Mouse (Mus musculus) cerebellum, adult 9-11 months (tissue): ENCODE measurements around the gene Tmem251.
A peak's percentile ranks its signal among the peaks of the same experiment; 100 is the strongest.

Experiments
- DNase-seq: peaks from one replicate; pipeline ENCODE4 v3.0.0; 2022

The Tmem251 gene

DNA sequence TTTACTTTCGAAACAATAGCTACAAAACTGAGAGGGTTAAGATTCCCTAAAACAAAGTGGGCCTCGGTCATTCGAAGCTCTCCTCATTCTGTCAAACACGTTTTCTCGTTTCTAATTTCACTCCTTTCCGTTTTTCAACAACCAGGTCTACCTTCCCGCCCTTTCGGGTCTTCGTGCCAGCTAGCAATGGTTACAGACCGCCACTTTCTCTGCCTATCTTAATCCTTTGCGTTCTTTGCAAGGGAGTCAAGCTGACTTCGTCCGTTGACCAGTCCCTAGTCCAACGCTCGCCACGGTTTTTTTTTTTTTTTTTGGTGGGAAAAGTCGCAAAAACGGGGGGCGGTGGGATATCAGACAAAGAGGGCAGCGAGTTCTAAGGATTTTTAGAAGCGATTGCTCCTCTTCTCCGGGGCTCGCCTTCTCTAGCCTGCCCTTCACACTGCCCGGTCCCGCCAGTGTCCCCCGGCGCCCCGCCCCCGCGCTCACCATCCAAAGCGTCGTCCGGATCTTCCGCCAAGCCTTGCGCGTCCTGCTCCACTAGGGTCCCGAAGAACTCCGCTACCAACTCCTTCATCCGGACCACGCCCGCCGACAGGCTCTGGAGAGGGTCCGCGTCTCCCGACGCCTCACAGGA lies 13.6 kb downstream of the Tmem251 start:
- DNase-seq = no peak

GRCm38 (mm10) chr12:102757689-102758402 lies 14.3 kb downstream of the Tmem251 start, which contains the start of the genes Gm28051, Gon7 and Ubr7:
Gene Gm28051 (minus strand): TSS chr12:102757765.
Gene Gon7 (minus strand): TSS chr12:102757803.
Gene Ubr7 (plus strand): TSS chr12:102757967.
- DNase-seq = peak; percentile 97

DNA sequence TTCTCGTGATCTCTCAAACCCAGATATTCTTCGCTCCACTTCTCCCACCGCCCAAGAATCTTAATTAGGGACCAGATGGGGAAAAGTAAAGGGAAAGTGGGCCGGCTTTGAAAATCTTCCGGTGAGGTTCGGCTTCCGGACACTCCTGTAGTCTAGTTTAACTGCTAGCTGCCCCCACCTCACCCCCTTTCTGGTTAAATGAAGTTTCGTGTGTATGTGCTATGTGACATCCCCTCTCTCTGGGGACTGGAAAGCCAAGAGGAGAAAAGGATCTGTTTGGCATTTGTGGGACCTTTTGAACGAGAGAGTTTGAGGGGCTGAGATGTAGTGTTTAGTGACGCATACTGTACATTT lies 14.8 kb downstream of the Tmem251 start, which contains the start of gene Gm20604:
TSS of gene Gm20604 (minus strand) at position 270 of the 354 bp plus-strand sequence.
- no peak for DNase-seq

DNA sequence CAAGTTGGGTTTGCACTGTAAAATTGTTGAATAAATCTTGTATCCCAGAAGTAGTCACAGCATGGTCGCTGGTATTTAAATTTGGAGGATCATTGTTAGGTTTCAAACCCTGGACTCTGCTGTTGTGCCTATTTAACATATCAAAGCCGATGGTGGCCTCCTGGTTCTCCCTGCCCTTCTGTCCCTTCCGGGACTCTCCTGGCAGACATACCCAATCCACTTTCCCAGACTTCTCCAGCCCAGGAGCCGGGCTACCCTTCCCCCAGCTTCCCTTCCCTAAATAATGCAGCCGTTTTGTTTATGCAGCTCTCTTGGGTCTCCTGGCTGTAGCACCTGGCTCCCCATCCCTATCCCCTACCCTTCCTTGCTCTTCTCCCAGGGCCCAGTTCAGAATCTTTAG lies 15.4 kb downstream of the Tmem251 start:
- peak; percentile 29 for DNase-seq

DNA sequence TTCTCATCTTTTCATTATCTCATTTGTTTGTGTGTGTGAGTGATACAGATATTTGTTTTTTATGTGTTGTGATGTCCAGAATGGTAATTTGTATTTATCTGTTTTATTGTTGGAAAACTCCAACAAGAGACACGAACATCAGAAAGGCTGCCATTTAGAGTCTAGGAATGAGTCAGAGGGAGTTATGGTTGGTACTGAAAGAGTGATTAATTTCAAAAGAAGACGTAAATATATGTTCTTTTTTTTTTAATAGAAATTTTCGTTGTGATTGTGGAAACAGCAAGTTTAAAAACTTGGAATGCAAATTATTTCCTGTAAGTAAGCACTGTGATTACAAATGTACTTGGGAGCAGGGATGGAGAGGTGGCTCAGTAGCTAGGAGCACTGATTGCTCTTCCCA lies 18.1 kb downstream of the Tmem251 start:
- DNase-seq = no peak

DNA sequence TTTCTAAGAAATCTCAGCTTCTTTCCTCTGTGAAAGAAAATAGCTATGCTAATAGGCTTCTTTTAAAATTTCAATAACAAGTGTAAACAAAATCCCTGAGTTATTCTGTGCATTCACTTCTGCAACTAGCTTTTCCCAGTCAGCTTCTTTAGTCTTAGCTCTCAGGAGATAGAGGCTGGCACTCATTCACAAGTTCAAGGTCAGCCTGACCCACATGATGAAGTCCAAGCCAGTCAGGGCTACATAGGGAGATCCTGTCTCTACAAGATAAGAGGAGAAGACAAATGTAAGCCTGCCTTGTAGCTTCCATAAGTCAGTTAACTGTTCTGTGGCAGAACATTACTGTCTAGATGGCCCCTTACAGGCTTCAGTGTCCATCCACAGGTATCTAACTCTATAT lies 20.1 kb downstream of the Tmem251 start:
- no peak for DNase-seq

DNA sequence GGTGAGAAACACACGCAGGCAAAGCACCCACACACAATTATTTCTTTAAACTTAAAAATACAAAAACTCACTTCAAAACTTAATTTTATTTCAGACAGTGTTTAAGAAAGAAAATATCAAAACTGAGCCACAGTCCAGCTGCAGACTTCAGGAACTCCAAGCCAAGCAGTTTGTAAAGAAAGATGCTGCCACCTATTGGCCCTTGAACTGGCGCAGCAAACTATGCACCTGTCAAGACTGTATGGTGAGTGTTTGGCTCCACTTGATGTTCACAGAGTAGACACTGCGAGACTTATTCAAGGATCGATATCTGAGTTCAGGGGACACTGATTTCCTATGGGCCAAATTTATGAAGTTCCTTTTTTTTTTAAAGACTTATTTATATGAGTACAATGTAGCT lies 25.4 kb downstream of the Tmem251 start:
- DNase-seq = no peak

- no peak for DNase-seq
Observed at GRCm38 (mm10) chr12:102771601-102772000, 28.0 kb downstream of the Tmem251 start.

DNA sequence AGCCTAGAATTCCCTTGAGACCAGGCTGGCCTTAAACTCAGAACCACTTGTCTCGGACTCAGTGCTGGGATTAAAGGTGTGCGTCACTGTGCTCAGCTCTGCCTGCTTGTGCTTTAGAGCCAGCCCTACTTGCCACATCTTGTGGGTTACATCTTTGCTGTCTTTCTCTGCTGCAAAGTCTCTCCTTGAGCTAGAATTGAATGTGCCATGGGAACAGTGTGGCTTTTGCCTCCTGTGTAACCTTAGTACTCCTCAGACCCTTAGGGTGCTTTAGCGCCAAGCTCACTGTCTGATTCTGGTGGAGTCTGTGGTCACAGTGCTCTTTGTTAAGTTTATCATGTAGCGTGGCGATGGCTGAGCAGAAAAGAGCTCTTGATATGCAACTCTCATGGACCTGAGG lies 29.1 kb downstream of the Tmem251 start:
- no peak for DNase-seq

DNA sequence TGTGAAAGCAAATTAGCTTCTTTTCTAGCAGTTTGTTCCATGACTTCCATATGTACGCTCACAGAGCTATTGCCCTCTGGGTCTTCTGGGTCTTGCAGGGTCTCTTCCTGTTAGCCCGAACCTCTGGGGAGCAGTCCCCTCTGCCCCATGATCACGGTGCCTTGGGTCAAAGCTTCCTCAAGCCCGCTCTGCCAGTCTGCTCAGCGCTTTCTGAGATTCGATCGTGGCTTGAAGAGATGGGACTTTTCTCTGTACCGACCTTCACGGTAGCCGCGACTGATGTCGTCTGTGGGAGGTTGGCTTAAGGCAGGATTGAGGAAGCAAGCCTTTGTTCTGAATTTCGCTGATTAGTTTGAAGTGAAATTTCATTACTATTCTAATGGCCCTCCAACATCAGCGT lies 32.5 kb downstream of the Tmem251 start:
- no peak for DNase-seq

GRCm38 (mm10) chr12:102778151-102778550 lies 34.6 kb downstream of the Tmem251 start:
- DNase-seq = peak; percentile 32

- DNase-seq = no peak
Observed at GRCm38 (mm10) chr12:102779452-102779851, 35.9 kb downstream of the Tmem251 start.

DNA sequence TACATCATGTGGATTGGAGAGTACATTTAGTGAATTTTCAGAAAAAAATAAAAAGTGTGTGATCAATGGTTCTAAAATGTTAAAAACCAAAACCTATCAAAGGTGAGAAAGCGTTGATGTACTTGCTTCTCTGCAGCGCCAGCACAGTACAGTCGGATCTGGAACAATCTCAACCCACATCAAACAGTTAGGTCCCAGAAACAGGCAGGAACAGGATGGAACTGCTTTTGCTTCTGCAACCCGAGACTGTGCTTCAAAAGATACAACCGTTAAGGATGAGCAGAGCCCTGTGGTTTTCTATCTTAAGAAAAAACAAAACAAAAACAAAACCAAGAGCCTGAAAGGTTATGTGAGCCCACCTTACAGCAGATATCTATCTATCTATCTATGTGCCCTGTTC lies 39.3 kb downstream of the Tmem251 start:
- no peak for DNase-seq

- no peak for DNase-seq
Observed at GRCm38 (mm10) chr12:102784899-102785592, 41.5 kb downstream of the Tmem251 start.

- DNase-seq = no peak
Observed at GRCm38 (mm10) chr12:102785593-102785985, 42.0 kb downstream of the Tmem251 start.

DNA sequence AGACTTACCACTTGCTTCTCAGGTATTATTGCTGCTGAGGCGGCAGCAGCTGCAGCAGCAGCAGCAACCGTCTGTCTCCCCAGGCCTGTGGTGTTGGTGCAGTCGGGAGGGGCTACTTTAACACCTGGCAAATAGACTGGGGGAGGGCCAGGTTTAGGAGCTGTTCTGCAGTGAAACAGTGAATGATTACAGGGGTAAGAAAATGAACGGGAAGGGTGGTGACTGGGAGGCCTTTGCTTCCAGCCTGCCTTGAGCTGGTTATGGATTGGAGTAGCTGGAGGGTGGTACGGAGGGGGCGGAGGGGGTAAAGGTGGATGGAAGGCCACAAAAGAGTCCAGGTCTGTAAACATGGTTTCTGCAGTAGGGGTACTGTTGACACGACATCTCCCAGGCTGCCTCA lies 44.4 kb downstream of the Tmem251 start:
- DNase-seq = no peak
